Mouse (Mus musculus): Measurements from ENCODE around the gene Topors.

Topors gene

GRCm38 (mm10) chr4:40250984-40251383 is 18.7 kb downstream of the Topors start:
- no peak for DNase-seq (ENCODE audit: low read depth)

GRCm38 (mm10) chr4:40244035-40244434 is 25.6 kb downstream of the Topors start:
- no peak for DNase-seq (ENCODE audit: low read depth)

- no peak for DNase-seq (ENCODE audit: low read depth)
These were observed 26.6 kb downstream of the Topors start for GRCm38 (mm10) chr4:40243006-40243405.

- DNase-seq (ENCODE audit: low read depth): peak; percentile 6
These were observed 27.7 kb downstream of the Topors start for GRCm38 (mm10) chr4:40241928-40242327.

GRCm38 (mm10) chr4:40240272-40240744 is 29.3 kb downstream of the Topors start:
- peak; percentile 26 for DNase-seq (ENCODE audit: low read depth)

- peak; percentile 65 for DNase-seq (ENCODE audit: low read depth)
These were observed 30.0 kb downstream of the Topors start, which contains the start of gene Ddx58 for GRCm38 (mm10) chr4:40239409-40240271. TSS of gene Ddx58 (minus strand) at chr4:40239828.

- DNase-seq (ENCODE audit: low read depth): peak; percentile 74
These were observed 30.9 kb downstream of the Topors start for GRCm38 (mm10) chr4:40238483-40239408.

GRCm38 (mm10) chr4:40236829-40237228 is 32.8 kb downstream of the Topors start:
- no peak for DNase-seq (ENCODE audit: low read depth)

- no peak for DNase-seq (ENCODE audit: low read depth)
These were observed 35.4 kb downstream of the Topors start for GRCm38 (mm10) chr4:40234256-40234655.

GRCm38 (mm10) chr4:40233062-40233664 is 36.5 kb downstream of the Topors start:
- no peak for DNase-seq (ENCODE audit: low read depth)

- DNase-seq (ENCODE audit: low read depth): no peak
These were observed 39.9 kb downstream of the Topors start for GRCm38 (mm10) chr4:40229723-40230122.

- DNase-seq (ENCODE audit: low read depth): no peak
These were observed 41.8 kb downstream of the Topors start for GRCm38 (mm10) chr4:40227886-40228285.

GRCm38 (mm10) chr4:40227131-40227530 is 42.5 kb downstream of the Topors start:
- no peak for DNase-seq (ENCODE audit: low read depth)

- no peak for DNase-seq (ENCODE audit: low read depth)
These were observed 43.6 kb downstream of the Topors start for GRCm38 (mm10) chr4:40226095-40226494.

- DNase-seq (ENCODE audit: low read depth): no peak
These were observed 47.6 kb downstream of the Topors start for GRCm38 (mm10) chr4:40221876-40222585.

- no peak for DNase-seq (ENCODE audit: low read depth)
These were observed 48.5 kb downstream of the Topors start for GRCm38 (mm10) chr4:40221004-40221760.

- DNase-seq (ENCODE audit: low read depth): no peak
These were observed 49.2 kb downstream of the Topors start for GRCm38 (mm10) chr4:40220437-40220836.

- peak; percentile 58 for DNase-seq (ENCODE audit: low read depth)
These were observed 51.3 kb downstream of the Topors start for GRCm38 (mm10) chr4:40218382-40218781.

GRCm38 (mm10) chr4:40217910-40218309 is 51.7 kb downstream of the Topors start:
- peak; percentile 16 for DNase-seq (ENCODE audit: low read depth)

GRCm38 (mm10) chr4:40212177-40212576 is 57.5 kb downstream of the Topors start:
- no peak for DNase-seq (ENCODE audit: low read depth)

All from NIH3T3 (cell line).